Mouse (Mus musculus) megakaryocyte, embryonic 14.5 days (primary cell): ENCODE results near the gene Dnajb2.

ENCODE experiments used
- FLI1 ChIP-seq: IDR thresholded peaks from 2 replicates; pipeline ENCODE4 v1.6.1; 2012; ENCODE audit warnings: low read length, inconsistent platforms, mixed read lengths
- GATA1 ChIP-seq: IDR thresholded peaks from 3 replicates; pipeline ENCODE4 v1.6.1; 2012; ENCODE audit warnings: mixed read lengths, low read length, inconsistent platforms, borderline replicate concordance

- TF ChIP-seq FLI1 (no peak), GATA1 (no peak)
Measured at GRCm38 (mm10) chr1:75219078-75219477, 17.1 kb upstream of the Dnajb2 start.
